ENCODE assay signal across 8 mouse cellular contexts in genomic region chr1:131712386-131712785, GRCm38 (mm10). TPM values are rescaled to one million over a fixed set of nuclear protein-coding genes. Genes with fewer than 3 reads are reported as not detected.
A peak's percentile ranks its signal among the peaks of the same experiment; 100 is the strongest.
DNase-seq lines count a peak whose midpoint lies in the region; ATAC-seq and TF ChIP-seq lines count a peak whose summit lies in the region.

No protein-coding gene starts in this region.

- H3K79me2 ChIP-seq in heart, adult 2 months (replicated peaks; ENCODE audit: control insufficient read depth, insufficient read depth, low read length): no peaks in the 10 kb centered on the region

- no peaks in the 10 kb centered on the region for H3K27me3 ChIP-seq in heart, adult 2 months (ENCODE audit: control insufficient read depth, insufficient read depth, low read length)
- no peaks in the 10 kb centered on the region for H3K27me3 ChIP-seq in limb, embryonic 14.5 days (ENCODE audit: control insufficient read depth, insufficient read depth, low read length)
- no peaks in the 10 kb centered on the region for H3K27me3 ChIP-seq in stomach, embryonic 14.5 days (ENCODE audit: control insufficient read depth, insufficient read depth, low read length)

- H3K36me3 ChIP-seq in heart, adult 2 months (ENCODE audit: control insufficient read depth, insufficient read depth, low read length): no peaks in the 10 kb centered on the region
- no peaks in the 10 kb centered on the region for H3K36me3 ChIP-seq in limb, embryonic 14.5 days (ENCODE audit: control insufficient read depth, insufficient read depth, low read length)
- no peaks in the 10 kb centered on the region for H3K36me3 ChIP-seq in stomach, embryonic 14.5 days (ENCODE audit: control insufficient read depth, insufficient read depth, low read length)

- no peak overlapping the region for H3K4me2 ChIP-seq in limb, embryonic 14.5 days (replicated peaks; ENCODE audit: low read depth, low read length, severe bottlenecking)
- H3K4me2 ChIP-seq in stomach, embryonic 14.5 days (replicated peaks; ENCODE audit: low read depth, low read length): no peak overlapping the region

- H3K4me1 ChIP-seq in heart, adult 2 months (ENCODE audit: control insufficient read depth, insufficient read depth, low read length): peaks cover 1% of the 10 kb centered on the region; the same call in 1 of the 2 replicates
- H3K4me1 ChIP-seq in limb, embryonic 14.5 days (ENCODE audit: control insufficient read depth, insufficient read depth, low read length): no peaks in the 10 kb centered on the region
- H3K4me1 ChIP-seq in stomach, embryonic 14.5 days (ENCODE audit: control insufficient read depth, insufficient read depth, low read length): no peaks in the 10 kb centered on the region

- WGBS in heart, adult 2 months: 4% methylated on average over 2 of the region's 2 CpGs
- 27% methylated on average over 2 of the region's 2 CpGs for WGBS in limb, embryonic 14.5 days
- 26% methylated on average over 2 of the region's 2 CpGs for WGBS in stomach, embryonic 14.5 days

- TF ChIP-seq EP300 in heart, adult 2 months (IDR thresholded peaks at IDR 0.05; ENCODE audit: insufficient read depth, low read depth, low read length): no peak

- TF ChIP-seq CTCF in heart, adult 2 months (IDR thresholded peaks at IDR 0.05): peak; percentile 85

- peak; percentile 66 for ATAC-seq in limb, embryonic 14.5 days (ENCODE audit: low FRiP score, low read depth)
- peak; percentile 31; the same call in 1 of the 2 replicates for ATAC-seq in stomach, embryonic 14.5 days (ENCODE audit: insufficient number of reproducible peaks, insufficient read depth, low FRiP score, low read depth)

- H3K9ac ChIP-seq in heart, adult 2 months (ENCODE audit: low read depth, low read length): no peak overlapping the region
- H3K9ac ChIP-seq in limb, embryonic 14.5 days (ENCODE audit: low read depth, low read length, severe bottlenecking): no peak overlapping the region
- no peak overlapping the region for H3K9ac ChIP-seq in stomach, embryonic 14.5 days (replicated peaks; ENCODE audit: low read depth, low read length)

- no peaks in the 10 kb centered on the region for H3K9me3 ChIP-seq in limb, embryonic 14.5 days (ENCODE audit: control insufficient read depth, low read length)
- H3K9me3 ChIP-seq in stomach, embryonic 14.5 days (ENCODE audit: control insufficient read depth, low read depth, low read length): no peaks in the 10 kb centered on the region

- DNase-seq in 3T3-L1 (ENCODE audit: low read depth, low spot score): peak; percentile 94
- DNase-seq in adrenal gland, postnatal 10 days: peak; percentile 93
- DNase-seq in embryo, embryonic 11.5 days (ENCODE audit: low read depth, low spot score): peak; percentile 79
- peak; percentile 74 to 76 for DNase-seq in heart, adult 2 months
- peak; percentile 88 for DNase-seq in kidney, adult 9 months
- DNase-seq in limb, embryonic 14.5 days (ENCODE audit: low spot score): peak; percentile 91
- DNase-seq in natural killer cell, adult 2 months (ENCODE audit: low spot score in 2 of 2): peak; percentile 15 to 62

- no peak overlapping the region for H3K4me3 ChIP-seq in heart, adult 2 months
- H3K4me3 ChIP-seq in limb, embryonic 14.5 days (replicated peaks; ENCODE audit: low read length): no peak overlapping the region
- no peak overlapping the region for H3K4me3 ChIP-seq in stomach, embryonic 14.5 days (ENCODE audit: low read depth, low read length)

- intact Hi-C loops in heart, adult 2 months (cut with DNase I): loop anchor here (1.0 to 2.0 kb wide), 2 partner anchors 53 to 134 kb away; no protein-coding TSS in a partner anchor

- no peak for TF ChIP-seq POLR2A in heart, adult 2 months (IDR thresholded peaks at IDR 0.05; ENCODE audit: insufficient read depth, low read depth, low read length)
- TF ChIP-seq POLR2A in limb, embryonic 14.5 days (IDR thresholded peaks at IDR 0.05; ENCODE audit: borderline replicate concordance, extremely low read depth, insufficient read depth, insufficient read length): no peak

- H3K27ac ChIP-seq in heart, adult 2 months: no peak overlapping the region
- H3K27ac ChIP-seq in limb, embryonic 14.5 days (replicated peaks; ENCODE audit: low read depth, low read length): no peak overlapping the region
- no peak overlapping the region for H3K27ac ChIP-seq in stomach, embryonic 14.5 days (ENCODE audit: low read length)

RNA-seq across cellular contexts. Expression of gene Rab7b, which starts 23.9 kb away (rescaled TPM):
- 1 to 10 TPM; 4.7 to 5.1 TPM for total RNA-seq in adrenal gland, postnatal 10 days (2021)
- 1 to 10 TPM; 3.0 to 3.5 TPM for total RNA-seq in heart, adult 2 months (2021)
- 3.7 and 3.9 TPM in 2 replicates for polyA plus RNA-seq in heart, adult 2 months (2012; rRNA removed)
- polyA plus RNA-seq in limb, embryonic 14.5 days (2012; rRNA removed): 2.4 and 3.8 TPM in 2 replicates
- 5.9 and 8.4 TPM in 2 replicates for polyA plus RNA-seq in limb, embryonic 14.5 days (2014; fragmentation: Nextera tagmentation; extraction: Ambion mirVana)
- polyA plus RNA-seq in stomach, embryonic 14.5 days (2014; fragmentation: Nextera tagmentation; extraction: Ambion mirVana): 3.9 and 4.4 TPM in 2 replicates

RNA-seq across cellular contexts. Expression of gene Slc26a9, which starts 31.4 kb away (rescaled TPM):
- under 1 TPM in 1 of 2 experiments, not detected in 1; 0.15 TPM for total RNA-seq in adrenal gland, postnatal 10 days (2021)
- not detected for total RNA-seq in heart, adult 2 months (2021)
- polyA plus RNA-seq in heart, adult 2 months (2012; rRNA removed): 0.03 and 0.08 TPM in 2 replicates
- 0.03 and 0.09 TPM in 2 replicates for polyA plus RNA-seq in limb, embryonic 14.5 days (2012; rRNA removed)
- not detected in 2 replicates for polyA plus RNA-seq in limb, embryonic 14.5 days (2014; fragmentation: Nextera tagmentation; extraction: Ambion mirVana)
- 3.3 and 6.4 TPM in 2 replicates for polyA plus RNA-seq in stomach, embryonic 14.5 days (2014; fragmentation: Nextera tagmentation; extraction: Ambion mirVana)

Comparison
In these comparisons a context has a peak if more than half of its experiments do, and no peak if none do; other contexts are left out.
1. DNase-seq: peak in every context shown above with its lines; median percentile 94 in 3T3-L1; 93 in adrenal gland, postnatal 10 days; 91 in limb, embryonic 14.5 days; 88 in kidney, adult 9 months; 79 in embryo, embryonic 11.5 days; 75 in heart, adult 2 months; 38 in natural killer cell, adult 2 months.